Mouse (Mus musculus) olfactory bulb, adult 2 months (tissue): ENCODE data around the gene Lrrc1.

ENCODE experiments used
- CTCF ChIP-seq: fragments of 200-500 bp; IDR thresholded peaks from 2 replicates; pipeline ENCODE4 v1.5.1; 2012; ENCODE audit warnings: low read depth, mild to moderate bottlenecking, low read length, moderate library complexity; ENCODE audit not compliant: insufficient read depth
- POLR2A ChIP-seq: fragments of 200-500 bp; IDR thresholded peaks from 2 replicates; pipeline ENCODE4 v1.6.1; 2012; ENCODE audit warnings: mild to moderate bottlenecking, low read depth, low read length, moderate library complexity; ENCODE audit not compliant: insufficient read depth

- TF ChIP-seq CTCF (no peak), POLR2A (no peak)
These were observed 27.8 kb downstream of the Lrrc1 start for GRCm38 (mm10) chr9:77516782-77517364.
